Mouse (Mus musculus): ENCODE data around the gene Polrmt. TPM values are rescaled to one million over a fixed set of nuclear protein-coding genes. Genes with fewer than 3 reads are reported as not detected.

The Polrmt gene
- polyA plus RNA-seq, 1 experiment, result 50.0 TPM

- TF ChIP-seq CTCF (IDR thresholded peaks at IDR 0.05; ENCODE audit: extremely low read depth, insufficient read length, insufficient replicate concordance, low read depth, low read length), result no peak
- TF ChIP-seq POLR2A (IDR thresholded peaks at IDR 0.05; ENCODE audit: low read depth, low read length), result no peak
- 88% methylated on average over 24 of the region's 24 CpGs for WGBS
- no peak overlapping the region for H3K27ac ChIP-seq (ENCODE audit: insufficient read depth, low read depth, low read length)
- H3K4me1 ChIP-seq (ENCODE audit: control insufficient read depth, insufficient read depth, insufficient read length, low read length), result peaks cover 3% of the 10 kb centered on the region
- H3K36me3 ChIP-seq (ENCODE audit: control insufficient read depth, insufficient read depth, low read length), result peaks cover 37% of the 10 kb centered on the region
- no peaks in the 10 kb centered on the region for H3K27me3 ChIP-seq (ENCODE audit: control insufficient read depth, insufficient read depth, low read length)
- no peak overlapping the region for H3K4me3 ChIP-seq (ENCODE audit: low read depth, low read length)
These were observed 10.3 kb upstream of the Polrmt start for GRCm38 (mm10) chr10:79756660-79757059.

GRCm38 (mm10) chr10:79755854-79756253, 9.5 kb upstream of the Polrmt start:
- Histone ChIP-seq H3K4me1 (ENCODE audit: control insufficient read depth, insufficient read depth, insufficient read length, low read length) (peaks cover 3% of the 10 kb centered on the region), H3K27me3 (ENCODE audit: control insufficient read depth, insufficient read depth, low read length) (no peaks in the 10 kb centered on the region), H3K27ac (ENCODE audit: insufficient read depth, low read depth, low read length) (no peak overlapping the region), H3K4me3 (ENCODE audit: low read depth, low read length) (no peak overlapping the region), H3K36me3 (ENCODE audit: control insufficient read depth, insufficient read depth, low read length) (peaks cover 29% of the 10 kb centered on the region)
- 89% methylated on average over 3 of the region's 3 CpGs for WGBS
- TF ChIP-seq POLR2A (IDR thresholded peaks at IDR 0.05; ENCODE audit: low read depth, low read length), result no peak
- no peak for TF ChIP-seq CTCF (IDR thresholded peaks at IDR 0.05; ENCODE audit: extremely low read depth, insufficient read length, insufficient replicate concordance, low read depth, low read length)

DNA sequence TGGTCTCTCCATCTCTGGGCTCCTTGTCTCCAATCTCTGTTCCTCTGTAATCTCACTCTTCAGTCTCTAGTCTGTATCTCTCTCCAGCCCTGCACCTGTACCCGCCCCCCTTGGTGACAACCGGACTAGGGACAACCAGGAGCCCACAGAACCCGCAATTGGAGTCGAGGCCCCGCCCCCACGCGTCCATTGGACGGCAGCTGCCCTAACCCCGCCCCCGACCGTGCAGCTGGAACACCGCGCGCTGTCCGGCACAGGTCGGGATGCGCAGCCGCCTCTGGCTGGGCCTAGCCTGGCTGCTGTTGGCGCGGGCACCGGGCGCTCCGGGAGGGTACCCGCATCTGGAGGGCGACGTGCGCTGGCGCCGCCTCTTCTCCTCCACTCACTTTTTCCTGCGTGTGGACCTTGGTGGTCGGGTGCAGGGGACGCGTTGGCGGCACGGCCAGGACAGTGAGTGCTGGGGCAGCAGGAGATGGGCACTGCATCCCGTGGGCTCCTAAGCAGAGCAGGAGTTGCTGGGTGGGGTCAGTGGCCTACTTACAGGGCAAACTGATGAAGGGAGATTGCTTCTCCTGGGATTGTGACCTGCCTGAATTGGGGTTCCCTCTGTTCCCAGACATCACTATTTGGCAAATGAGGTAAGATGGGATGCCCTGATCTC, 8.6 kb upstream of the Polrmt start, which contains the start of gene Fgf22:
Fgf22 (plus strand) TSS at position 221 of the 661 bp plus-strand sequence.
- no peak for TF ChIP-seq CTCF (IDR thresholded peaks at IDR 0.05; ENCODE audit: extremely low read depth, insufficient read length, insufficient replicate concordance, low read depth, low read length)
- no peak for TF ChIP-seq POLR2A (IDR thresholded peaks at IDR 0.05; ENCODE audit: low read depth, low read length)
- peaks cover 3% of the 10 kb centered on the region for H3K4me1 ChIP-seq (ENCODE audit: control insufficient read depth, insufficient read depth, insufficient read length, low read length)
- peaks cover 25% of the 10 kb centered on the region for H3K36me3 ChIP-seq (ENCODE audit: control insufficient read depth, insufficient read depth, low read length)
- WGBS, result 6% methylated on average over 36 of the region's 36 CpGs
- H3K27me3 ChIP-seq (ENCODE audit: control insufficient read depth, insufficient read depth, low read length), result no peaks in the 10 kb centered on the region
- no peak within 1 kb of the TSS for H3K27ac ChIP-seq (ENCODE audit: insufficient read depth, low read depth, low read length)
- peak within 1 kb of the TSS; percentile 35 for H3K4me3 ChIP-seq (ENCODE audit: low read depth, low read length)

DNA sequence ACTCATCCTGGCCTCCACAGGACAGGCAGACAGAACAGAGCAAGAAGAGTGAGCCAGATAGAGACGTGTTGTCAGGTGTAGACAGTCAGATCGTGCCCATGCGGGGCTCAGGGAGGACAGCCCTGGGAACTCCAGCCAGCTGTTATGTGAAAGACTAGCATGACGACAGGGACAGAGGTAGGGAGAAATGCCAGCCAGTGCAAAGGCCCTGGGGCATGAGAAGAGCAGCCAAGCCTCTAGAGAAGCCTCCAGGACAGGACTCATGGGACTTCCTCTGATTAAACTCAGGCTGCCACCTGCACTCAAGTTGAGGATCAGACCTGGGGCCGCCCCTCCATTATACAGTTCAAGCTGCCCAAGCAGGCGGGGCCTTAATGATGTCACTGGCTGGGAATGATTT, 2.1 kb upstream of the Polrmt start:
- H3K36me3 ChIP-seq (ENCODE audit: control insufficient read depth, insufficient read depth, low read length), result no peaks in the 10 kb centered on the region
- TF ChIP-seq CTCF (IDR thresholded peaks at IDR 0.05; ENCODE audit: extremely low read depth, insufficient read length, insufficient replicate concordance, low read depth, low read length), result no peak
- no peak for TF ChIP-seq POLR2A (IDR thresholded peaks at IDR 0.05; ENCODE audit: low read depth, low read length)
- H3K27ac ChIP-seq (ENCODE audit: insufficient read depth, low read depth, low read length), result no peak overlapping the region
- 70% methylated on average over 6 of the region's 6 CpGs for WGBS
- H3K4me1 ChIP-seq (ENCODE audit: control insufficient read depth, insufficient read depth, insufficient read length, low read length), result peaks cover 2% of the 10 kb centered on the region; the same call in 1 of the 2 replicates
- H3K4me3 ChIP-seq (ENCODE audit: low read depth, low read length), result no peak overlapping the region
- H3K27me3 ChIP-seq (ENCODE audit: control insufficient read depth, insufficient read depth, low read length), result no peaks in the 10 kb centered on the region

GRCm38 (mm10) chr10:79746774-79747151, 382 bp upstream of the Polrmt start:
- WGBS, result 16% methylated on average over 6 of the region's 6 CpGs
- H3K36me3 ChIP-seq (ENCODE audit: control insufficient read depth, insufficient read depth, low read length), result peaks cover 11% of the 10 kb centered on the region
- no peak for TF ChIP-seq POLR2A (IDR thresholded peaks at IDR 0.05; ENCODE audit: low read depth, low read length)
- no peak for TF ChIP-seq CTCF (IDR thresholded peaks at IDR 0.05; ENCODE audit: extremely low read depth, insufficient read length, insufficient replicate concordance, low read depth, low read length)
- no peaks in the 10 kb centered on the region for H3K27me3 ChIP-seq (ENCODE audit: control insufficient read depth, insufficient read depth, low read length)
- peaks cover 2% of the 10 kb centered on the region; the same call in 1 of the 2 replicates for H3K4me1 ChIP-seq (ENCODE audit: control insufficient read depth, insufficient read depth, insufficient read length, low read length)
- no peak overlapping the region for H3K4me3 ChIP-seq (ENCODE audit: low read depth, low read length)
- H3K27ac ChIP-seq (ENCODE audit: insufficient read depth, low read depth, low read length), result no peak overlapping the region

DNA sequence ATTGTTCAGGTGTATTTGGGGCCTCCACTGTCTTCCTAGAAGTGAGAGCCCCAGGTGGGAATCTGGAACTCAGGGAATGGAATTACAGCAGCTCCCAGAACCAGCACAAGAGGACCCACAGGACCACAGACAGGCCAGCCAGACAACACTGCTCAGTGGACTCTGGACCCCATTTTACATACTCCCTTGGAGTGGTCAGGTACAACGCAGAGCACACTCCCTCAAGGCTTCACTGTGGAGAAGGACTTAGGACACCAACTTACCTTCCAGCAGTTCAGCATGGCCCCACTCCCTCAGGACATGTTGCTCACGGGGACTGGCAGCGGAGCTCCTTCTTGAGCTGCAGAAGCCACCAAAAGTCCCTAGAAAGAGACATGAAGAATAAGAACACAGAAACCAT, 970 bp downstream of the Polrmt start:
- Histone ChIP-seq H3K27ac (ENCODE audit: insufficient read depth, low read depth, low read length) (no peak overlapping the region), H3K4me3 (ENCODE audit: low read depth, low read length) (no peak overlapping the region), H3K4me1 (ENCODE audit: control insufficient read depth, insufficient read depth, insufficient read length, low read length) (peaks cover 2% of the 10 kb centered on the region; the same call in 1 of the 2 replicates), H3K27me3 (ENCODE audit: control insufficient read depth, insufficient read depth, low read length) (no peaks in the 10 kb centered on the region), H3K36me3 (ENCODE audit: control insufficient read depth, insufficient read depth, low read length) (peaks cover 23% of the 10 kb centered on the region)
- no peak for TF ChIP-seq CTCF (IDR thresholded peaks at IDR 0.05; ENCODE audit: extremely low read depth, insufficient read length, insufficient replicate concordance, low read depth, low read length)
- TF ChIP-seq POLR2A (IDR thresholded peaks at IDR 0.05; ENCODE audit: low read depth, low read length), result no peak
- WGBS, result 71% methylated on average over 3 of the region's 3 CpGs

DNA sequence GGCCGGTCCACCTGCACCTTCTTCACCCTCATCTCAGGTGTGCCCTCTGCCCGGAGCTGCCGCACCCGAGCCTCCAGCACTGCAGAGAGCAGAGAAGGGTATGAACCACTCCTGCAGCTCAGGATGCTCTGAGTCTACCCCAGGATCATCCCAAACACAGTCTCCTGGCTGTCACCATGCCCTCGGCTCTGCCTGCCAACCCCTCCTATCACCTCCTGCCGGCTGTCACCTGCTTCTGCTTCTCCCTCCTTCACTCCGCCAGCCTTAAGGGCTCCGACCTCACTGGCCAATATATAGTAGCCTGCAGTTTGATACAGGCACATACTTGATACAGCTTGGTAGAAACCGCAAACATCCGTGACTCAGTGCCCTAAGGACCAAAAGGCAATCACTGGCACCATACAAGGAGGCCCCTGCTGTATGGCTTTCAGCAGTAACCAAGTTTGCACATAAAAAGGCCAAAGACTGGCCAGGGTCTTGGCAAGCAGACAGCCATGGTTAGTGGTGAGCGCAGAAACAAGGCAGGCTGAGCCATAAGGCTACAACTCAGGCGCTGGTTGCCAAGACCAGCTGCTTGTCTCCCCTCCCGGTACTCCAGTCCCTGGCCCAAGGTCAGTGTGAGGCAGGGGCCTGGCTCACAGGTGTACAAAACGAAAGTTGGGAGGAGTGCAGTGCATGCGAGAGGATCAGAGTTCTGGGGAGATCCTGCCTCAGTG, 2.6 kb downstream of the Polrmt start:
- 90% methylated on average over 15 of the region's 15 CpGs for WGBS
- Histone ChIP-seq H3K4me3 (ENCODE audit: low read depth, low read length) (no peak overlapping the region), H3K36me3 (ENCODE audit: control insufficient read depth, insufficient read depth, low read length) (peaks cover 39% of the 10 kb centered on the region), H3K27me3 (ENCODE audit: control insufficient read depth, insufficient read depth, low read length) (no peaks in the 10 kb centered on the region), H3K4me1 (ENCODE audit: control insufficient read depth, insufficient read depth, insufficient read length, low read length) (peaks cover 2% of the 10 kb centered on the region; the same call in 1 of the 2 replicates), H3K27ac (ENCODE audit: insufficient read depth, low read depth, low read length) (no peak overlapping the region)
- TF ChIP-seq POLR2A (IDR thresholded peaks at IDR 0.05; ENCODE audit: low read depth, low read length) (no peak), CTCF (IDR thresholded peaks at IDR 0.05; ENCODE audit: extremely low read depth, insufficient read length, insufficient replicate concordance, low read depth, low read length) (no peak)

Data from small intestine, adult 2 months (tissue).